Mouse (Mus musculus): Measurements from ENCODE around the gene Mical3. TPM values are rescaled to one million over a fixed set of nuclear protein-coding genes. Genes with fewer than 3 reads are reported as not detected.

The Mical3 gene
- polyA plus RNA-seq, 1 experiment = 16.2 TPM

- no peak for TF ChIP-seq POLR2A (IDR thresholded peaks at IDR 0.05; ENCODE audit: control insufficient read depth, extremely low read depth, insufficient read depth, low read length, poor library complexity)
- no peak for TF ChIP-seq CTCF (IDR thresholded peaks at IDR 0.05; ENCODE audit: borderline replicate concordance, control insufficient read depth, extremely low read depth, insufficient read depth, low read length, poor library complexity)
- no peaks in the 10 kb centered on the region for H3K36me3 ChIP-seq (ENCODE audit: control insufficient read depth, insufficient read depth, low read length)
- no peak for DNase-seq
These were observed 186.8 kb downstream of the Mical3 start for GRCm38 (mm10) chr6:120943964-120944363.

DNA sequence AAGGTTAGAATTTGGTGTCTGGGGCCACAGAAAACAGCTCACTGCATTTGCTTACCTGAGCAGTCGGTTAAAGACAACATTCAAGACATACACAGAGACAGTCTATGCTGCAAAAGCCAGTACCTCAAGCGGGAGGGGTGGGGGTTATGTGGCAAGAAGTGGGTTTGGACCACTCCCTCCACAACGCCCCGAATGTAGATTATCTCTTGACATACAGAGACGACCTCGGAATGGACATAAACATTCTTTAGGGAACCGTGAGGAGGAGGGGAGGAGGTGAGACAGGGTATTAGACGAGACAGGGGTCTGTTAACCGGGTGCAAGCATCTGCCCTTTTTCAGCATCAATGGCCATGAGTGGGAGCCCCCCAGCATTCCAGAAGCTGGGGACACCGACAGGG is 187.2 kb downstream of the Mical3 start:
- 95% methylated on average over 10 of the region's 10 CpGs for WGBS
- no peak for DNase-seq
- no peaks in the 10 kb centered on the region for H3K27me3 ChIP-seq (ENCODE audit: control insufficient read depth, insufficient read depth, low read length)
- no peak overlapping the region for H3K4me3 ChIP-seq (ENCODE audit: control insufficient read depth, insufficient read depth, low read length)
- no peak for TF ChIP-seq CTCF (IDR thresholded peaks at IDR 0.05; ENCODE audit: borderline replicate concordance, control insufficient read depth, extremely low read depth, insufficient read depth, low read length, poor library complexity)
- no peak for TF ChIP-seq POLR2A (IDR thresholded peaks at IDR 0.05; ENCODE audit: control insufficient read depth, extremely low read depth, insufficient read depth, low read length, poor library complexity)
- no peak overlapping the region for H3K27ac ChIP-seq (ENCODE audit: control insufficient read depth, insufficient read depth, low read length)
- H3K4me1 ChIP-seq (replicated peaks; ENCODE audit: control insufficient read depth, insufficient read depth, low read length) = peaks cover 26% of the 10 kb centered on the region
- no peaks in the 10 kb centered on the region for H3K36me3 ChIP-seq (ENCODE audit: control insufficient read depth, insufficient read depth, low read length)

More at GRCm38 (mm10) chr6:120943964-120944363, 186.8 kb downstream of the Mical3 start:
- Histone ChIP-seq H3K27me3 (ENCODE audit: control insufficient read depth, insufficient read depth, low read length) (no peaks in the 10 kb centered on the region), H3K4me3 (ENCODE audit: control insufficient read depth, insufficient read depth, low read length) (no peak overlapping the region), H3K27ac (ENCODE audit: control insufficient read depth, insufficient read depth, low read length) (no peak overlapping the region), H3K4me1 (replicated peaks; ENCODE audit: control insufficient read depth, insufficient read depth, low read length) (peaks cover 25% of the 10 kb centered on the region)
- WGBS = 92% methylated on average over 5 of the region's 5 CpGs

- H3K27me3 ChIP-seq (ENCODE audit: control insufficient read depth, insufficient read depth, low read length) = no peaks in the 10 kb centered on the region
- WGBS = 88% methylated on average over 2 of the region's 2 CpGs
- H3K4me1 ChIP-seq (replicated peaks; ENCODE audit: control insufficient read depth, insufficient read depth, low read length) = peaks cover 30% of the 10 kb centered on the region
- no peak for TF ChIP-seq POLR2A (IDR thresholded peaks at IDR 0.05; ENCODE audit: control insufficient read depth, extremely low read depth, insufficient read depth, low read length, poor library complexity)
- TF ChIP-seq CTCF (IDR thresholded peaks at IDR 0.05; ENCODE audit: borderline replicate concordance, control insufficient read depth, extremely low read depth, insufficient read depth, low read length, poor library complexity) = no peak
- no peak overlapping the region for H3K4me3 ChIP-seq (ENCODE audit: control insufficient read depth, insufficient read depth, low read length)
- no peaks in the 10 kb centered on the region for H3K36me3 ChIP-seq (ENCODE audit: control insufficient read depth, insufficient read depth, low read length)
- no peak overlapping the region for H3K27ac ChIP-seq (ENCODE audit: control insufficient read depth, insufficient read depth, low read length)
- DNase-seq = no peak
These were observed 187.7 kb downstream of the Mical3 start for GRCm38 (mm10) chr6:120943079-120943478.

DNA sequence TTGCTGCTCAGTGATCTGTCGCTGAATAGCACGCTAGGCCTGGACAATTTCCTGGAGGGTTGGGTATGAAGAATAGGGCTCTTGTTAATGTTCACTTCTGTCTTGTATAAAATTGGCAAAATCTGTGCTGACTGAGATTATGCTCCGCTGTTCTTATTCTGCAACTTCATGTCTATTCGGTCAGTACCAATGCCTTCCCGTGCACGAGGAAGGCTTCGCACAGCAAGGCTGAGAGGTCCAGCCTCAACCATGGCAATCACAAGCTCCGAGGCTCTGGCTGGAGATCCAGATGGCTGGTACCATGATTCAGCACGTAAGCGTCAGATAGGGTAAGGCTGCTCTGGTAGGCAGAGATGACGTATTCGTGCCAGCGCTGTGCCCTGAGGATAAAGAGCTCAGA is 189.2 kb downstream of the Mical3 start:
- H3K27me3 ChIP-seq (ENCODE audit: control insufficient read depth, insufficient read depth, low read length) = no peaks in the 10 kb centered on the region
- H3K27ac ChIP-seq (ENCODE audit: control insufficient read depth, insufficient read depth, low read length) = no peak overlapping the region
- no peaks in the 10 kb centered on the region for H3K36me3 ChIP-seq (ENCODE audit: control insufficient read depth, insufficient read depth, low read length)
- H3K4me3 ChIP-seq (ENCODE audit: control insufficient read depth, insufficient read depth, low read length) = no peak overlapping the region
- no peak for DNase-seq
- WGBS = 99% methylated on average over 13 of the region's 13 CpGs
- H3K4me1 ChIP-seq (replicated peaks; ENCODE audit: control insufficient read depth, insufficient read depth, low read length) = peaks cover 31% of the 10 kb centered on the region
- TF ChIP-seq POLR2A (IDR thresholded peaks at IDR 0.05; ENCODE audit: control insufficient read depth, extremely low read depth, insufficient read depth, low read length, poor library complexity) (no peak), CTCF (IDR thresholded peaks at IDR 0.05; ENCODE audit: borderline replicate concordance, control insufficient read depth, extremely low read depth, insufficient read depth, low read length, poor library complexity) (no peak)

DNA sequence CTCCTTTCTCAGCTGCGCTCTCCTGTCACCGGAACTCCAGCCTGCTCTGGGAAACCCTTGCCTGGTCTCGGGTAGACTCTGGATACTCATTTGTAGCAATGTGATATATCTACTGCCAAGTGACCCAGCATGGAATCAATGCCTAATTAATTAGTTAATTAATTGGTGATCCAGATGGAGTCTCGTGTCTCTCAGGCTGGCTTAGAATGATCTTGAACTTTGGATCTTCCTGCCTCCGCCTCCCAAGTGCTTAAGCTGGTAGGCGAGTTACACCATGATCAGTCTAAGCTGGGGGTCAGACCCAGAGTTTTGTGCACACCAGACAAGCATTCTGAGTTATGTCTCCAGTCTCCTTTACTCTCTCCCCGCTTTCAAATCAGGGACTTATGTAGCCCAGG is 189.7 kb downstream of the Mical3 start:
- Histone ChIP-seq H3K4me1 (replicated peaks; ENCODE audit: control insufficient read depth, insufficient read depth, low read length) (peaks cover 27% of the 10 kb centered on the region), H3K36me3 (ENCODE audit: control insufficient read depth, insufficient read depth, low read length) (no peaks in the 10 kb centered on the region), H3K27ac (ENCODE audit: control insufficient read depth, insufficient read depth, low read length) (no peak overlapping the region), H3K27me3 (ENCODE audit: control insufficient read depth, insufficient read depth, low read length) (no peaks in the 10 kb centered on the region), H3K4me3 (ENCODE audit: control insufficient read depth, insufficient read depth, low read length) (no peak overlapping the region)
- WGBS = 91% methylated on average over 7 of the region's 7 CpGs
- TF ChIP-seq POLR2A (IDR thresholded peaks at IDR 0.05; ENCODE audit: control insufficient read depth, extremely low read depth, insufficient read depth, low read length, poor library complexity) = no peak
- no peak for DNase-seq

DNA sequence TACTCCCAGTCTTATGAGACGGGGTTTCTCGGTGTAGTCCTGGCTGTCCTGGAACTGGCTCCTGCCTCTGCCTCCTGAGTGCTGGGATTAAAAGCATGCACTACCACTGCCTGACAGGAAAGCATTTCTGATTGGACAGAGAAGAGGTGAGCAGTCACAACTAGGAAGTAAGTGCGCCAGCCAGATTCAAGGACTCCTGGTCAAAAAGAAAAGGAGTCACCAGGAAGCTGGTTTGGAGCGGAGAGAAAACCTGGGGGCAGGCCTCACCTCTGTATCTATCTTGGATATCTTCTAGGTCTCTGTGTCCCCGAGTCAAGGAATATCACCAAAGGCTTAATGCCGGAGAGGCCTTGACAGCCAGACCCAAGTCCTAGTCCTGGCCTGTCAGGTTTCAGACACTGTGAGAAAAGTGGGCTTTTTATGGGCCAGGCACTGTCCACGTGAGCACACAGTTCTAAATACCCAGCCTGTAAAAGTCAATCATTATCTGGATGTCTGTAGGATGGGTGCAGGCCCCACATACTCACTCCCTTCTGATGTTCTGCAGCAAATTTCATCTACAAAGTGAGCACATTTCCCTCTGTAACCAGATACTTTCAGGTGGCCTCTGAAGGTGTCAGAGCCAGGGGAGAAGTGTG is 190.2 kb downstream of the Mical3 start:
- peaks cover 31% of the 10 kb centered on the region for H3K4me1 ChIP-seq (replicated peaks; ENCODE audit: control insufficient read depth, insufficient read depth, low read length)
- no peak for DNase-seq
- no peaks in the 10 kb centered on the region for H3K27me3 ChIP-seq (ENCODE audit: control insufficient read depth, insufficient read depth, low read length)
- no peak for TF ChIP-seq POLR2A (IDR thresholded peaks at IDR 0.05; ENCODE audit: control insufficient read depth, extremely low read depth, insufficient read depth, low read length, poor library complexity)
- no peak for TF ChIP-seq CTCF (IDR thresholded peaks at IDR 0.05; ENCODE audit: borderline replicate concordance, control insufficient read depth, extremely low read depth, insufficient read depth, low read length, poor library complexity)
- WGBS = 89% methylated on average over 7 of the region's 7 CpGs
- H3K27ac ChIP-seq (ENCODE audit: control insufficient read depth, insufficient read depth, low read length) = no peak overlapping the region
- no peaks in the 10 kb centered on the region for H3K36me3 ChIP-seq (ENCODE audit: control insufficient read depth, insufficient read depth, low read length)
- H3K4me3 ChIP-seq (ENCODE audit: control insufficient read depth, insufficient read depth, low read length) = no peak overlapping the region

DNA sequence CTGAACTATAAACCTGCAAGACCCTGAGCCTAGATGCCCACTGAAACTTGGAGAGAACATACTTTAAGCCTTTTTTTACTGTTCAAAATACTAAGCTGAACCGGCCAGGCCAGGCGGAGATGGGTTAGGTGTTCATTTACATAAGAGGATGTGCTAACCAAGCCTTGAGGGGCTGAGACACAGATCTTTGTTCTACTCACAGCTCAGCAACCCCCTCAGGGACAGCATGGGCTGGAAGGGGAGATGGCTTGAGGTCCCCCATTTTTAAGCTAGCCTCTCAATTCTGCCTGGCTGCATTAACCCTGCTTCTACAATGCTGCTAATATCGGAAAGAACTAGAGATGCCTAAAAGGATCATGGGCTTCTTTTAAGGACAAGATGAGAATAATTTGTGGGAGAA is 191.0 kb downstream of the Mical3 start:
- Histone ChIP-seq H3K36me3 (ENCODE audit: control insufficient read depth, insufficient read depth, low read length) (no peaks in the 10 kb centered on the region), H3K27ac (ENCODE audit: control insufficient read depth, insufficient read depth, low read length) (no peak overlapping the region), H3K27me3 (ENCODE audit: control insufficient read depth, insufficient read depth, low read length) (no peaks in the 10 kb centered on the region), H3K4me3 (ENCODE audit: control insufficient read depth, insufficient read depth, low read length) (no peak overlapping the region), H3K4me1 (replicated peaks; ENCODE audit: control insufficient read depth, insufficient read depth, low read length) (peaks cover 38% of the 10 kb centered on the region)
- TF ChIP-seq POLR2A (IDR thresholded peaks at IDR 0.05; ENCODE audit: control insufficient read depth, extremely low read depth, insufficient read depth, low read length, poor library complexity) (no peak), CTCF (IDR thresholded peaks at IDR 0.05; ENCODE audit: borderline replicate concordance, control insufficient read depth, extremely low read depth, insufficient read depth, low read length, poor library complexity) (no peak)
- no peak for DNase-seq
- WGBS = 93% methylated on average over 3 of the region's 3 CpGs

Data from thymus, adult 2 months (tissue).